Mouse (Mus musculus) spleen, postnatal 4 days (tissue): Measurements from ENCODE around the gene Irx1.
A peak's percentile ranks its signal among the peaks of the same experiment; 100 is the strongest.

Source experiments
- DNase-seq, 2 experiments: peaks; one replicate each; pipeline ENCODE4 v3.0.0; 2022; ENCODE audit warnings: low spot score in 2 of 2

Irx1 gene

GRCm38 (mm10) chr13:71963356-71964351, at the start of gene Irx1:
Irx1 (minus strand) TSS chr13:71963723.
- no peak for DNase-seq

GRCm38 (mm10) chr13:71979932-71980655, 16.6 kb upstream of the Irx1 start:
- no peak for DNase-seq

GRCm38 (mm10) chr13:71975753-71976152, 12.2 kb upstream of the Irx1 start:
- DNase-seq, result peak in 1 of 2 experiments; percentile 24

GRCm38 (mm10) chr13:71968286-71968685, 4.8 kb upstream of the Irx1 start:
- DNase-seq, result peak; percentile 9 to 41

GRCm38 (mm10) chr13:71967341-71968250, 4.1 kb upstream of the Irx1 start:
- DNase-seq, result peak in 1 of 2 experiments; percentile 6

- DNase-seq, result no peak
Measured at GRCm38 (mm10) chr13:71966631-71967030, 3.1 kb upstream of the Irx1 start.

- DNase-seq, result no peak
Measured at GRCm38 (mm10) chr13:71964366-71964765, 843 bp upstream of the Irx1 start.

- no peak for DNase-seq
Measured at GRCm38 (mm10) chr13:71962661-71963355, 715 bp downstream of the Irx1 start.

- DNase-seq, result no peak
Measured at GRCm38 (mm10) chr13:71961891-71962660, 1.4 kb downstream of the Irx1 start.

- DNase-seq, result no peak
Measured at GRCm38 (mm10) chr13:71960846-71961735, 2.4 kb downstream of the Irx1 start.

GRCm38 (mm10) chr13:71960277-71960672, 3.2 kb downstream of the Irx1 start:
- no peak for DNase-seq

GRCm38 (mm10) chr13:71959361-71960276, 3.9 kb downstream of the Irx1 start:
- no peak for DNase-seq

- DNase-seq, result no peak
Measured at GRCm38 (mm10) chr13:71958651-71959050, 4.9 kb downstream of the Irx1 start.

- DNase-seq, result no peak
Measured at GRCm38 (mm10) chr13:71957811-71958351, 5.6 kb downstream of the Irx1 start.

- no peak for DNase-seq
Measured at GRCm38 (mm10) chr13:71957147-71957546, 6.4 kb downstream of the Irx1 start.

- DNase-seq, result no peak
Measured at GRCm38 (mm10) chr13:71956481-71956880, 7.0 kb downstream of the Irx1 start.

GRCm38 (mm10) chr13:71951966-71952365, 11.6 kb downstream of the Irx1 start:
- DNase-seq, result no peak

GRCm38 (mm10) chr13:71949859-71950258, 13.7 kb downstream of the Irx1 start:
- no peak for DNase-seq
